Mouse (Mus musculus): ENCODE data around the gene Gfra4.
"Not testable (repeated sequence)": the region's sequence is repeated elsewhere in the genome, so short reads cannot be mapped to it uniquely, and the experiment has no call there.

Gfra4 gene

DNA sequence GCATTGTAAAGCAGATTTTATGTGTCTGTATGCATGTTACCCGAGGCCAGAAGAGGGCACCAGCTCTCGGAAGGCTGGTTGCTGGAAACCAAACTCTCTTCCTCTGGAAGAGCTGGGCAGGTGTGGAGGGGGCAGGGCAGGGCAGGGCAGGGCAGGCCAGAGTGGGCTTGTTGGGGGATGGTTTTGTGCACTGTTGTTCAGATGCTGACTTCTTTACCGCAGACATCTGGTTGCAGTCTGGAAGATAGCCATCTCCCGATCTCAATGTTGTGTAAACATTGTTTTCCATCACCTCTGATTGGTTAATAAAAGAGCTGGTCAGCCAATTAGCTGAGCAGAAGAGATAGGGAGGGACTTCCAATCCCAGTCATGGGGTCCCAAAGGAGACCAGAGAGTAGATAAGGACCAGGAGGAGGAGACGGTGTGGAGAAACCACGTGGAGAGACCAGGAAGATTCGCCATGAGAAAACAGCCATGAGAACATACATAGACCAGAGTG lies 1.5 kb upstream of the Gfra4 start:
- Histone ChIP-seq H3K36me3 (ENCODE audit: insufficient read depth, low read length) (no peaks in the 10 kb centered on the region), H3K4me1 (replicated peaks; ENCODE audit: low read depth, low read length) (peaks cover 10% of the 10 kb centered on the region), H3K27me3 (ENCODE audit: insufficient read depth, low read length) (peaks cover 59% of the 10 kb centered on the region), H3K9me3 (ENCODE audit: low read length) (no peaks in the 10 kb centered on the region), H3K4me3 (replicated peaks; ENCODE audit: low read length) (no peak overlapping the region)
- TF ChIP-seq CTCF (conservative IDR thresholded peaks at IDR 0.05; ENCODE audit: low read length) (no peak), POU5F1 (IDR thresholded peaks at IDR 0.05; ENCODE audit: borderline replicate concordance, low read length) (no peak), NANOG (IDR thresholded peaks at IDR 0.05; ENCODE audit: borderline replicate concordance, low read length) (no peak)

DNA sequence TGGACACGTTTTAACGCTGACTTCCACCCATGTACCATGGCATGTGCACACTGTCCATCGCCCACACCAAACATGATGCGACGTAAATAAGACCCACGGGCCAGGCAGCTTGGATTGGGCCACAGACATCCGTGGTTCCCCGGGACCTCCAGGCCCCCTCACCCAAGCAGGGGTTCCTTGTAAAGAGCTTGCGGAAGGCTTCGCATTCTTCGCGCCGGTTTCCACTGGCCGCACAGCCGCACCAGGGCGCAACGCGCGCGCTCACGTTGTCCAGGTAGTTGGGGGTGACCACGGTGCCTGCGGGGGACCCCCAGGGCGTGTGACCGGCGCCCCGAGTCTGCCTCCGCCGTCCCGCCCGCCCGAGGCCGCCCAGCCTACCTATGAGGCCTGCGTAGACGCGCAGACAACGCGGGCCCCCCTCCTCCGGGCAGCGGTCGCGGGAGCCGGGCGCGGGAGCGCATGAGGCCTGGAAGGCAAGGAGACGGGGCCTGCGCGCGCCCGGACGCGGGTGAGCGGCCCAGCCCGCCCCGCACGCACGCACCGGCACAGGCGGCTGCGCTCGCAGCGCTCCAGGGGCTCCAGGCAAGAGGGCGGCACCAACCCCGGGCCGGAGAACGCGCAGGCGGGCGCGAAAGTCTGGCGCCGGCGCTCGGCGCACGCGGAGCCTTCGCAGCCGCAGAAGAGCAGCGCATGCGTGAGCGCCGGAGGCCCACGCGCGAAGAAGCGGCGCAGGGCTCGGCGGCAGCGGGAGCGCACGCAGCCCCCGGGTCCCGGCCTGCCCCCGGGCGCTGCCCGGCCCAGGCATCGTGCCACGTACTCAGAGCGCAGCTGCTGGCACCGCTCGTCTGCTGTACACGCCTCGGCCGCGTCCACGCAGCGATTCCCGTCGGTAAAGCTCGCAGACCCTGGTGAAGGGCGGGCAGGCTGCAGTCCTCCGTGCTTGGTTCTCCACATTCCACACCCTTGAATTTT lies 1.7 kb downstream of the Gfra4 start:
- H3K4me3 ChIP-seq (replicated peaks; ENCODE audit: low read length): peak overlapping the region; percentile 79
- H3K4me1 ChIP-seq (replicated peaks; ENCODE audit: low read depth, low read length): peaks cover 10% of the 10 kb centered on the region
- H3K9me3 ChIP-seq (ENCODE audit: low read length): no peaks in the 10 kb centered on the region
- H3K36me3 ChIP-seq (ENCODE audit: insufficient read depth, low read length): no peaks in the 10 kb centered on the region
- peaks cover 83% of the 10 kb centered on the region for H3K27me3 ChIP-seq (ENCODE audit: insufficient read depth, low read length)
- TF ChIP-seq CTCF (conservative IDR thresholded peaks at IDR 0.05; ENCODE audit: low read length) (no peak), NANOG (IDR thresholded peaks at IDR 0.05; ENCODE audit: borderline replicate concordance, low read length) (no peak), POU5F1 (IDR thresholded peaks at IDR 0.05; ENCODE audit: borderline replicate concordance, low read length) (no peak)

GRCm38 (mm10) chr2:131038675-131039074 lies 4.2 kb downstream of the Gfra4 start:
- Histone ChIP-seq H3K36me3 (ENCODE audit: insufficient read depth, low read length) (no peaks in the 10 kb centered on the region), H3K4me1 (replicated peaks; ENCODE audit: low read depth, low read length) (peaks cover 8% of the 10 kb centered on the region), H3K4me3 (replicated peaks; ENCODE audit: low read length) (no peak overlapping the region), H3K9me3 (ENCODE audit: low read length) (no peaks in the 10 kb centered on the region), H3K27me3 (ENCODE audit: insufficient read depth, low read length) (peaks cover 75% of the 10 kb centered on the region)
- no peak for TF ChIP-seq CTCF (conservative IDR thresholded peaks at IDR 0.05; ENCODE audit: low read length)
- TF ChIP-seq POU5F1 (IDR thresholded peaks at IDR 0.05; ENCODE audit: borderline replicate concordance, low read length): no peak
- TF ChIP-seq NANOG (IDR thresholded peaks at IDR 0.05; ENCODE audit: borderline replicate concordance, low read length): no peak

GRCm38 (mm10) chr2:131038197-131038596 lies 4.7 kb downstream of the Gfra4 start:
- peaks cover 8% of the 10 kb centered on the region for H3K4me1 ChIP-seq (replicated peaks; ENCODE audit: low read depth, low read length)
- TF ChIP-seq CTCF (conservative IDR thresholded peaks at IDR 0.05; ENCODE audit: low read length) (no peak), POU5F1 (IDR thresholded peaks at IDR 0.05; ENCODE audit: borderline replicate concordance, low read length) (no peak), NANOG (IDR thresholded peaks at IDR 0.05; ENCODE audit: borderline replicate concordance, low read length) (no peak)
- H3K9me3 ChIP-seq (ENCODE audit: low read length): no peaks in the 10 kb centered on the region
- H3K36me3 ChIP-seq (ENCODE audit: insufficient read depth, low read length): no peaks in the 10 kb centered on the region
- H3K27me3 ChIP-seq (ENCODE audit: insufficient read depth, low read length): peaks cover 70% of the 10 kb centered on the region
- no peak overlapping the region for H3K4me3 ChIP-seq (replicated peaks; ENCODE audit: low read length)

DNA sequence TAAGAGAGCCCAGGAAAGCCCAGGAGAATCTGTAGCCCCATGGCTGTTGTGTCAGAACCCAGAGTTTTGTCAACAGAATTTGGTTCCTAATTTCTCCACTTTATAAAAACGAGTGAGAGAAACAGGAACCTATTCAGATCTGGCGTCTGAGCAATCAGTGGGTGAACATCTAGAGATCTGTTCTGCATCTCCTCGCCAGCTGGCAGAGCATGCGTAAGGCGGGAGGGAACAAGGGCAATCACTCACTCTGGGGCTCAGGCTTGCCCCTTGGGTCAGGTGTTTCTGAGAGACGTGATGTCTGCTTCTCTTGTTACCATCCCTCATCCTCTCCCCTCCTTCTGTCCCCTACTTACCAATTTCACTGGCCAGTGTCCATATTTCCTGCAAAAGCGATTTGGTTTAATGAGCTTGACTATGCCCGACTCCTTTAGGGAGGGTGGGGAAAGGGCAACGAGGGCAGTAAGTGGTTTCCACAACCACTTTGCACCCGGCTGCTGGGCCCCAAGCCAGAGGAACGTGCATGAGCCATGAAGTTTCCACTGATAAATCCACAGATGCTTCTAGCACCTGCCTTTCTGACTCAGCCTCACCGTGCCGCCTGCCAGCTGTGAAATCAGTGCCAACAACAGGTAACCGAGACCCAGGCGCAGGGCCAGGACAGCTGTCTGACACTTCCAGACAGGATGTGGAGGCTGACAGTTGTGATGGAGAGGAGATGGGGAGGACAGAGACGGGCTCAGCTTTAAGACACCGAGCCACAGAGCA lies 5.5 kb downstream of the Gfra4 start:
- Histone ChIP-seq H3K36me3 (ENCODE audit: insufficient read depth, low read length) (no peaks in the 10 kb centered on the region), H3K4me3 (replicated peaks; ENCODE audit: low read length) (no peak overlapping the region), H3K9me3 (ENCODE audit: low read length) (no peaks in the 10 kb centered on the region), H3K27me3 (ENCODE audit: insufficient read depth, low read length) (peaks cover 62% of the 10 kb centered on the region), H3K4me1 (replicated peaks; ENCODE audit: low read depth, low read length) (peaks cover 8% of the 10 kb centered on the region)
- TF ChIP-seq CTCF (conservative IDR thresholded peaks at IDR 0.05; ENCODE audit: low read length) (no peak), NANOG (IDR thresholded peaks at IDR 0.05; ENCODE audit: borderline replicate concordance, low read length) (no peak), POU5F1 (IDR thresholded peaks at IDR 0.05; ENCODE audit: borderline replicate concordance, low read length) (no peak)

DNA sequence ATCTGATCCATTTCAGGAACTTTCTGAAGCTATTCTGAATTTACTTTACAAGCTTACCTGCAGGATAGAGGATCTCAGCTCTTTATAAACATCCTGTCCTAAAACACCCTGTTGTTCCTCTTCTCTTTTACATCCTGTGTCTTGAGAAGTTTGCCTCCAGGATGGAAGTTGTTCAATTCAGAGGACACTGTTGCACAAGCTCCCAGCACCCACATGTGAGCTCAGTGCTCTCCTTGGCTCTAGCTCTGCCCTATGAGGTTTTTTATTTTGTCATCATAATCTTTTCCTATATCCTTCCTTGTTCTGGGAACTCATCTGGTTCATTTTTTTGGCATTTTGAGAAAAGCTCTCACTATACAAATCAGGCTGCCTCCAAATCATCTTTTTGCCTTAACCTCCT lies 6.1 kb downstream of the Gfra4 start:
- Histone ChIP-seq H3K4me3 (replicated peaks; ENCODE audit: low read length) (no peak overlapping the region), H3K27me3 (ENCODE audit: insufficient read depth, low read length) (peaks cover 55% of the 10 kb centered on the region), H3K36me3 (ENCODE audit: insufficient read depth, low read length) (no peaks in the 10 kb centered on the region), H3K9me3 (ENCODE audit: low read length) (no peaks in the 10 kb centered on the region), H3K4me1 (replicated peaks; ENCODE audit: low read depth, low read length) (peaks cover 7% of the 10 kb centered on the region)
- TF ChIP-seq NANOG (IDR thresholded peaks at IDR 0.05; ENCODE audit: borderline replicate concordance, low read length) (no peak), CTCF (conservative IDR thresholded peaks at IDR 0.05; ENCODE audit: low read length) (no peak), POU5F1 (IDR thresholded peaks at IDR 0.05; ENCODE audit: borderline replicate concordance, low read length) (no peak)

DNA sequence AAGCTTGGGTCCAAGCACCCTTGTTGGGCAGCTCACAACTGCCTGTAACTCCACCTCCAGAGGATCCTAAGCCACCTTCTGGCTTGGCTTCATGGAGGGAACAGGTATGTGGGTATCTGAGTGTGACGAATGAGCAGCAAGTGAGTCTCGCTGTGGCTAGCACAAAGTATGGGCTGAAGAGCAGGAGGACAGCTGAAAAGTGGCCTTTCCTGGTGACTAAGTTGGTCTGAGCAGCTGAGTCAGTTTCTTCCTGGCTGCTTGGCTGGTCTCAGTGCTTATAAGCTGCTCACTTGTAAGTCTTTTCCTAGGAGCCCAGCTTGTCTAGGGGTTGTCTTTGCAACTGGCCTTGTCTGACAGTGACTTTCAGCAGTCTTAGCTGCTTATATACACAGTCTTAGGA lies 6.5 kb downstream of the Gfra4 start:
- no peak overlapping the region for H3K4me3 ChIP-seq (replicated peaks; ENCODE audit: low read length)
- peaks cover 5% of the 10 kb centered on the region for H3K4me1 ChIP-seq (replicated peaks; ENCODE audit: low read depth, low read length)
- no peaks in the 10 kb centered on the region for H3K36me3 ChIP-seq (ENCODE audit: insufficient read depth, low read length)
- H3K27me3 ChIP-seq (ENCODE audit: insufficient read depth, low read length): peaks cover 51% of the 10 kb centered on the region
- TF ChIP-seq CTCF (conservative IDR thresholded peaks at IDR 0.05; ENCODE audit: low read length) (no peak), POU5F1 (IDR thresholded peaks at IDR 0.05; ENCODE audit: borderline replicate concordance, low read length) (no peak), NANOG (IDR thresholded peaks at IDR 0.05; ENCODE audit: borderline replicate concordance, low read length) (no peak)
- H3K9me3 ChIP-seq (ENCODE audit: low read length): no peaks in the 10 kb centered on the region

GRCm38 (mm10) chr2:131031406-131031805 lies 11.5 kb downstream of the Gfra4 start:
- H3K36me3 ChIP-seq (ENCODE audit: insufficient read depth, low read length); H3K4me1 ChIP-seq (replicated peaks; ENCODE audit: low read depth, low read length); H3K4me3 ChIP-seq (replicated peaks; ENCODE audit: low read length); H3K9me3 ChIP-seq (ENCODE audit: low read length); H3K27me3 ChIP-seq (ENCODE audit: insufficient read depth, low read length): not testable (repeated sequence)

Data from E14TG2a.4 (cell line).